Mouse (Mus musculus): ENCODE data around the gene Bhmt. TPM values are rescaled to one million over a fixed set of nuclear protein-coding genes. Genes with fewer than 3 reads are reported as not detected.
A peak's percentile ranks its signal among the peaks of the same experiment; 100 is the strongest.

Gene Bhmt
- polyA plus RNA-seq (2016; fragmentation: Nextera tagmentation; extraction: Ambion mirVana): 0.09 and 0.18 TPM in 2 replicates

GRCm38 (mm10) chr13:93637282-93638245, at the start of gene Bhmt:
Gene Bhmt, minus strand, starts transcription at chr13:93637961.
- ATAC-seq (ENCODE audit: low FRiP score): no peak
- no peaks in the 10 kb centered on the region for H3K36me3 ChIP-seq (replicated peaks)
- H3K9me3 ChIP-seq: no peaks in the 10 kb centered on the region
- H3K4me2 ChIP-seq: no peak within 1 kb of the TSS
- H3K9ac ChIP-seq: no peak within 1 kb of the TSS
- H3K27me3 ChIP-seq: no peaks in the 10 kb centered on the region
- no peak within 1 kb of the TSS for H3K27ac ChIP-seq
- no peaks in the 10 kb centered on the region for H3K4me1 ChIP-seq
- H3K4me3 ChIP-seq (replicated peaks): no peak within 1 kb of the TSS
- WGBS: 79% methylated on average over 19 of the region's 19 CpGs

- no peak overlapping the region for H3K27ac ChIP-seq
- H3K4me3 ChIP-seq (replicated peaks): no peak overlapping the region
- ATAC-seq (ENCODE audit: low FRiP score): no peak
- H3K4me1 ChIP-seq: no peaks in the 10 kb centered on the region; the same call in 1 of the 2 replicates
- 11% methylated on average over 4 of the region's 5 CpGs for WGBS
- H3K9ac ChIP-seq: no peak overlapping the region
- no peaks in the 10 kb centered on the region for H3K36me3 ChIP-seq (replicated peaks)
- H3K27me3 ChIP-seq: no peaks in the 10 kb centered on the region
- no peak overlapping the region for H3K4me2 ChIP-seq
- H3K9me3 ChIP-seq: no peaks in the 10 kb centered on the region
Observed at GRCm38 (mm10) chr13:93687321-93687720, 49.6 kb upstream of the Bhmt start.

GRCm38 (mm10) chr13:93685226-93685625, 47.5 kb upstream of the Bhmt start:
- no peak for ATAC-seq (ENCODE audit: low FRiP score)
- Histone ChIP-seq H3K4me2 (no peak overlapping the region), H3K9ac (no peak overlapping the region), H3K4me3 (replicated peaks) (no peak overlapping the region), H3K27ac (no peak overlapping the region), H3K4me1 (no peaks in the 10 kb centered on the region; the same call in 1 of the 2 replicates), H3K36me3 (replicated peaks) (no peaks in the 10 kb centered on the region), H3K9me3 (no peaks in the 10 kb centered on the region), H3K27me3 (no peaks in the 10 kb centered on the region)
- 70% methylated on average over 4 of the region's 4 CpGs for WGBS

GRCm38 (mm10) chr13:93683336-93683735, 45.6 kb upstream of the Bhmt start:
- Histone ChIP-seq H3K4me1 (no peaks in the 10 kb centered on the region; the same call in 1 of the 2 replicates), H3K9me3 (no peaks in the 10 kb centered on the region), H3K4me3 (replicated peaks) (no peak overlapping the region), H3K4me2 (no peak overlapping the region), H3K27ac (no peak overlapping the region), H3K9ac (no peak overlapping the region), H3K27me3 (no peaks in the 10 kb centered on the region), H3K36me3 (replicated peaks) (no peaks in the 10 kb centered on the region)
- ATAC-seq (ENCODE audit: low FRiP score): no peak

GRCm38 (mm10) chr13:93676864-93677263, 39.1 kb upstream of the Bhmt start:
- no peak overlapping the region for H3K27ac ChIP-seq
- no peak overlapping the region for H3K9ac ChIP-seq
- H3K4me1 ChIP-seq: no peaks in the 10 kb centered on the region
- no peak for ATAC-seq (ENCODE audit: low FRiP score)
- H3K27me3 ChIP-seq: peaks cover 14% of the 10 kb centered on the region
- WGBS: 81% methylated on average over 9 of the region's 9 CpGs
- H3K4me3 ChIP-seq (replicated peaks): no peak overlapping the region
- no peak overlapping the region for H3K4me2 ChIP-seq
- no peaks in the 10 kb centered on the region for H3K9me3 ChIP-seq
- H3K36me3 ChIP-seq (replicated peaks): no peaks in the 10 kb centered on the region

DNA sequence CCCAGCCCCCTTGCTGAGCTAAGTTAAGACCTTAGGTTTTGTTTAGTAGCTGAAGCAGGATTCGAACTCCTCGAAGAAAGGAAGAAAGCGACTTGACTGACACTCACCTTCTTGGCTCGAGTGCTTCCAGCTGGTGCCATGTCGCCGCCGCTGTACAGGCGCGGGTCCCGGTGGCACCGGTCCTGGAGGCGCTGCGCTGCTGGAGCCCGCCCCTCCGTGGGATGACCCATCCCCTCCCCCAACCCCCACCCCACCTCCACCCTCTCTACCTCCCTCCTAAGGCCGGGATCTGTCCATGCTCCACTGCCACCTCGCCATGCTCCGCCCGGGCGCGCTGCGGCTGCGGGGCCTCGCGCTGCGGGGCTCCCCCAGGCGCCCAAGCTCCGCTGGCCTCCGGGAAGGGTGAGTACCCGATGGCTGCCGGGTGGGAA, 36.4 kb upstream of the Bhmt start, which contains the start of the genes Bhmt2 and Dmgdh:
Bhmt2 (minus strand) TSS at position 172 of the 431 bp plus-strand sequence.
Dmgdh (plus strand) TSS at position 303 of the 431 bp plus-strand sequence.
- Histone ChIP-seq H3K27me3 (peaks cover 14% of the 10 kb centered on the region), H3K27ac (no peak within 1 kb of the TSS), H3K9ac (no peak within 1 kb of the TSS), H3K4me1 (no peaks in the 10 kb centered on the region), H3K4me3 (replicated peaks) (0 out of 2 replicates have a peak within 1 kb of the TSS, but pooled peaks have one; percentile 16), H3K4me2 (peak within 1 kb of the TSS; percentile 36), H3K36me3 (replicated peaks) (no peaks in the 10 kb centered on the region), H3K9me3 (no peaks in the 10 kb centered on the region)
- no peak for ATAC-seq (ENCODE audit: low FRiP score)
- 7% methylated on average over 30 of the region's 31 CpGs for WGBS

DNA sequence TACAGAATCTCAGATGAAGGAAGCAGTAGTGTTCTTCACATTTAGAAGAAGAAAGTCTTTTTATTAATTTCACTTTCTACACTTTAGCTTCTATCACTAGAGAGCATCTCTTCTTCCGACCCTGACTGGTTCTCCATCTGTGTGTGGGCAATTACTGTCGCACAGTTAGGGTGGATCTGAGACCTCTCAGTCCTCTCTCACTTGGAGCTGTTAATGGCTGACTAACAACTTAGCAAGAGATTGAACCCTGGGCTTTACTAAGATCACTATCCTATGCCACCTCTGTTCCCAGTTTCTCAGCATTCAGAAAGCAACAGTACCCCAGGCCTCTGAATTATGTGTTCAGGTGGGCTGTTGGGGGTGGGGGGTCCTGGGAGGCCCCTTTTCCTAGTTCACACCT, 35.5 kb upstream of the Bhmt start:
- Histone ChIP-seq H3K9me3 (no peaks in the 10 kb centered on the region), H3K4me2 (no peak overlapping the region), H3K4me3 (replicated peaks) (no peak overlapping the region), H3K4me1 (no peaks in the 10 kb centered on the region), H3K36me3 (replicated peaks) (no peaks in the 10 kb centered on the region), H3K27ac (no peak overlapping the region), H3K27me3 (peaks cover 14% of the 10 kb centered on the region), H3K9ac (no peak overlapping the region)
- WGBS: 73% methylated on average over 2 of the region's 2 CpGs
- ATAC-seq (ENCODE audit: low FRiP score): no peak

DNA sequence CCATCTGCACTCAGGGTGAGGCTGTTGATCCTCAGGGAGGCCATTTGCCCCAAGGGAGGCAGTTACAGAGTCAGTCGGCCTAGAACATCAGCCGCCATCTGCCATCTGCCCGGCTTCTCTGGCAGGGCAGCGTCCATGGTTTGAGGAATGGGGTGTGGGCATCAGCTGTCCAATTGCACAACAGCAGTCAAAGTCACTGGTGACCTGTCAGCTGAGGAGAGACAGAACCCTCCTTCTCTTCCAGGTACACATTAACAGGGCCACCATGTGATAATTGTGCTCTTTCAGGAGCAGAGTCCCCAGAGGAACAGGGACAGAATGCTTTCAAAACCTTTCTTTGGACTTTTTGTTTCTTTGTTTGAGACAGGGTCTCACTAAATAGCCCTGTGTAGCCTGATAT, 34.6 kb upstream of the Bhmt start:
- H3K36me3 ChIP-seq (replicated peaks): no peaks in the 10 kb centered on the region
- no peaks in the 10 kb centered on the region for H3K4me1 ChIP-seq
- no peak for ATAC-seq (ENCODE audit: low FRiP score)
- no peaks in the 10 kb centered on the region for H3K9me3 ChIP-seq
- no peak overlapping the region for H3K27ac ChIP-seq
- 94% methylated on average over 4 of the region's 4 CpGs for WGBS
- no peak overlapping the region for H3K4me3 ChIP-seq (replicated peaks)
- H3K9ac ChIP-seq: no peak overlapping the region
- no peak overlapping the region for H3K4me2 ChIP-seq
- peaks cover 14% of the 10 kb centered on the region for H3K27me3 ChIP-seq

- Histone ChIP-seq H3K9me3 (no peaks in the 10 kb centered on the region), H3K36me3 (replicated peaks) (no peaks in the 10 kb centered on the region), H3K4me2 (no peak overlapping the region), H3K9ac (no peak overlapping the region), H3K4me3 (replicated peaks) (no peak overlapping the region), H3K27ac (no peak overlapping the region), H3K4me1 (no peaks in the 10 kb centered on the region), H3K27me3 (no peaks in the 10 kb centered on the region)
- 88% methylated on average over 4 of the region's 4 CpGs for WGBS
- ATAC-seq (ENCODE audit: low FRiP score): no peak
Observed at GRCm38 (mm10) chr13:93667586-93667985, 29.8 kb upstream of the Bhmt start.

DNA sequence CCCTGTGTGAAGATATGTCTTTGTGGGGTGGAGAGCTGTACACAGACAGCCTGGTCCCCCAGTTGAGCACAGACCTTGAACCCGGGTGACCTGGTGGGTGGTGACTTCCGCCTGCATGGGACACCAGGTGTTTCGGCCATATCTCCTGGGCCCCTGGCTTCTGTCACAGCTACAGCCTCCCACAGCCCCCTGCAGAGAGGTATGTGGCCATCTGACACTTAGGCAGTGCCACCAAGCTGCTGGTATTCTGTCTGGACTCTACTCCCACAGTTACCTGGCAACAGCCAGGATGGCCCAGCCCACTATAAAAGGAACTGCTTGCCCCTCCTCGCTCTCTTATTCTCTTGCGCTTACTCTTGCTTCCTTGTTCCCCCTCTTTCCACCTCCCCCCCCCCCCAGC, 20.2 kb upstream of the Bhmt start:
- H3K4me3 ChIP-seq (replicated peaks): no peak overlapping the region
- H3K27ac ChIP-seq: no peak overlapping the region
- no peaks in the 10 kb centered on the region for H3K36me3 ChIP-seq (replicated peaks)
- H3K9ac ChIP-seq: no peak overlapping the region
- 81% methylated on average over 5 of the region's 5 CpGs for WGBS
- ATAC-seq (ENCODE audit: low FRiP score): no peak
- H3K9me3 ChIP-seq: no peaks in the 10 kb centered on the region
- H3K4me2 ChIP-seq: no peak overlapping the region
- no peaks in the 10 kb centered on the region for H3K27me3 ChIP-seq
- H3K4me1 ChIP-seq: no peaks in the 10 kb centered on the region

DNA sequence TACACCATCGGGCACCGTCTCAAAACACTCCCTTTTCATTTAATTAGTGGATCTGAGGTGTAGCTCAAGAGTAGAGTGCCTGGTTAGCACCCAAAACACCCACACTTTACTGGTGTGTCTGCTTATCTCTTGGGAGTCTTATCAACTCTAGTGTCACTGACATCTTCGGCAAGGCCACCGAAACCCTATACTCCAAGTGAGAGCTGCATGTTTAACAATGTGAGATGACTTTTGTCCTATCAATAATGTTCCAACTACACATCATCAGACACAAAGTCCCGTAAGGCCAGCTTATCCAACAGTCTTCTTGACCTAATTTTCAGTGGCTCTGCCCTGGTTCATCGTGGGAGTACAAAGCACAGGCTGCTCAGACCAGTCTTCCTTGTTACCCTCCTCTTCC, 15.6 kb upstream of the Bhmt start:
- no peaks in the 10 kb centered on the region for H3K36me3 ChIP-seq (replicated peaks)
- no peak overlapping the region for H3K27ac ChIP-seq
- ATAC-seq (ENCODE audit: low FRiP score): no peak
- H3K27me3 ChIP-seq: no peaks in the 10 kb centered on the region
- H3K4me3 ChIP-seq (replicated peaks): no peak overlapping the region
- no peaks in the 10 kb centered on the region for H3K9me3 ChIP-seq
- WGBS: 90% methylated on average over 6 of the region's 6 CpGs
- no peak overlapping the region for H3K4me2 ChIP-seq
- no peaks in the 10 kb centered on the region for H3K4me1 ChIP-seq
- no peak overlapping the region for H3K9ac ChIP-seq

DNA sequence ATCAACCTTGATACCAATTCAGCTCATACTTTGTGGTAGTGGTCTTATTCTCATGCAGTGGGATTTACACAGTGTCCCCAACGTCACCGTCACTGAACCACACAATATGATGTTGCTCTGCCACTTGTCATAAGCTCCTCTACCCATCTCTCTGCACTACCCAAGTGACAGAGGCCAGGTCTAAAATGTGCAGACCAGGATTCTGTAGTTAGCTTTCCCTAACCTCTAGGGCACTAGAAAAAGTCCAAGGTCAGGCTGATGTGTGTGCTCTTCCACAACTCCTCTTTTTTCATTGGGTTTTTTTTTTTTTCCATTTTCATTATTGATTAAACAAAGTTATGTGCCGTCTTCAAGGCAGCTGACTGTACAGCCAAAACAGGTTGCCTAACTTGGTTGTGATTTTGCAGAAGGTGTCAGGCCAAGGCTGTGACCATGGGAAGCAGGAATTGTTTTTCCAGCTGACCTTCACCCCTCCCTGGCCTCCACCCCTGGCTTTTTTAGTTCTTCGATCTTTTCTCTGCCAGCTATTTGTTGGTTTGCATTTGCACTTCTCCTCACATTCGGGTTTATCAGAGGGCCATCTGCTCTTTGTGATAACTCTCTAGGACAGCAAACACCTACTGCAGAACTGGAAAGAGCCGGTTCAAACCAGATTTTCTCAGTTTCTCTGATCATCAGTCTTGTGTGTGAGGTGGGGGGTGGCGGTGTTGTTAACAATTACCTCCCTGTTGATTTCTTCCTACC, 10.8 kb upstream of the Bhmt start:
- Histone ChIP-seq H3K27ac (no peak overlapping the region), H3K9me3 (no peaks in the 10 kb centered on the region), H3K9ac (no peak overlapping the region), H3K4me1 (no peaks in the 10 kb centered on the region), H3K36me3 (replicated peaks) (no peaks in the 10 kb centered on the region), H3K4me2 (no peak overlapping the region), H3K4me3 (replicated peaks) (no peak overlapping the region), H3K27me3 (no peaks in the 10 kb centered on the region)
- WGBS: 89% methylated on average over 7 of the region's 7 CpGs
- no peak for ATAC-seq (ENCODE audit: low FRiP score)

All from forebrain, embryonic 12.5 days (tissue).